Mouse (Mus musculus) lung, postnatal 25 days (tissue): ENCODE measurements around the gene Ssc4d.

Experiments
- DNase-seq: peaks from one replicate; pipeline ENCODE4 v3.0.0; 2022; ENCODE audit warnings: low spot score

The Ssc4d gene

GRCm38 (mm10) chr5:135940587-135940986, 33.7 kb downstream of the Ssc4d start:
- no peak for DNase-seq

- DNase-seq = no peak
Observed at GRCm38 (mm10) chr5:135935641-135936190, 38.6 kb downstream of the Ssc4d start.

- no peak for DNase-seq
Observed at GRCm38 (mm10) chr5:135935176-135935523, 39.2 kb downstream of the Ssc4d start.

GRCm38 (mm10) chr5:135934481-135935175, 39.7 kb downstream of the Ssc4d start, which contains the start of gene Ywhag:
Ywhag (minus strand) TSS chr5:135934616.
- DNase-seq = peak; percentile 98

GRCm38 (mm10) chr5:135933900-135934441, 40.4 kb downstream of the Ssc4d start:
- peak; percentile 55 for DNase-seq

GRCm38 (mm10) chr5:135933222-135933899, 41.0 kb downstream of the Ssc4d start:
- DNase-seq = no peak

GRCm38 (mm10) chr5:135932359-135932758, 42.0 kb downstream of the Ssc4d start:
- DNase-seq = no peak

GRCm38 (mm10) chr5:135931526-135931925, 42.8 kb downstream of the Ssc4d start:
- DNase-seq = no peak

GRCm38 (mm10) chr5:135929685-135930424, 44.5 kb downstream of the Ssc4d start:
- no peak for DNase-seq

GRCm38 (mm10) chr5:135923901-135924300, 50.4 kb downstream of the Ssc4d start:
- DNase-seq = no peak

GRCm38 (mm10) chr5:135919902-135920301, 54.4 kb downstream of the Ssc4d start:
- no peak for DNase-seq

- DNase-seq = no peak
Observed at GRCm38 (mm10) chr5:135918593-135918992, 55.7 kb downstream of the Ssc4d start.

GRCm38 (mm10) chr5:135918059-135918437, 56.3 kb downstream of the Ssc4d start:
- no peak for DNase-seq

- no peak for DNase-seq
Observed at GRCm38 (mm10) chr5:135917327-135918058, 56.8 kb downstream of the Ssc4d start.

- no peak for DNase-seq
Observed at GRCm38 (mm10) chr5:135916601-135917000, 57.7 kb downstream of the Ssc4d start.

GRCm38 (mm10) chr5:135916051-135916565, 58.2 kb downstream of the Ssc4d start:
- no peak for DNase-seq

GRCm38 (mm10) chr5:135914156-135914555, 60.2 kb downstream of the Ssc4d start:
- DNase-seq = peak; percentile 76

- no peak for DNase-seq
Observed at GRCm38 (mm10) chr5:135913201-135913600, 61.1 kb downstream of the Ssc4d start.

GRCm38 (mm10) chr5:135911633-135912220, 62.6 kb downstream of the Ssc4d start:
- no peak for DNase-seq

- no peak for DNase-seq
Observed at GRCm38 (mm10) chr5:135910813-135911212, 63.5 kb downstream of the Ssc4d start.
